Mouse (Mus musculus) intestine, embryonic 16.5 days (tissue): ENCODE results near the gene Zfp219. TPM values are rescaled to one million over a fixed set of nuclear protein-coding genes. Genes with fewer than 3 reads are reported as not detected.
A peak's percentile ranks its signal among the peaks of the same experiment; 100 is the strongest.

Experiments
- ATAC-seq: fragments of 200-750 bp; cut with Nextera tagmentation; 2 replicates; pipeline ENCODE4 v1.8.0; 2017; ENCODE audit warnings: moderate TSS enrichment, moderate library complexity
- H3K27ac ChIP-seq: fragments of 300-500 bp; sonication (generic); 2 replicates; pipeline ENCODE4 v1.5.1; 2014; ENCODE audit warnings: mild to moderate bottlenecking, low read length
- H3K27me3 ChIP-seq: fragments of 300-500 bp; sonication (generic); replicated peaks from 2 replicates; pipeline ENCODE4 v1.6.1; 2014; ENCODE audit warnings: low read length, control low read depth, mixed read lengths; ENCODE audit not compliant: control insufficient read depth, insufficient read depth
- H3K36me3 ChIP-seq: fragments of 300-500 bp; sonication (generic); 2 replicates; pipeline ENCODE4 v1.6.1; 2014; ENCODE audit warnings: low read length, control low read depth; ENCODE audit not compliant: control insufficient read depth, insufficient read depth
- H3K4me1 ChIP-seq: fragments of 300-500 bp; sonication (generic); 2 replicates; pipeline ENCODE4 v1.6.1; 2014; ENCODE audit warnings: low read length, control low read depth, mixed read lengths; ENCODE audit not compliant: control insufficient read depth, insufficient read depth
- H3K4me2 ChIP-seq: fragments of 300-500 bp; sonication (generic); 2 replicates; pipeline ENCODE4 v1.6.1; 2014; ENCODE audit warnings: low read depth, low read length, control low read depth
- H3K4me3 ChIP-seq: fragments of 300-500 bp; sonication (generic); 2 replicates; pipeline ENCODE4 v1.5.1; 2014; ENCODE audit warnings: mild to moderate bottlenecking, low read length
- H3K9ac ChIP-seq: fragments of 300-500 bp; sonication (generic); 2 replicates; pipeline ENCODE4 v1.6.1; 2014; ENCODE audit warnings: low read depth, low read length
- H3K9me3 ChIP-seq: fragments of 300-500 bp; sonication (generic); 2 replicates; pipeline ENCODE4 v1.6.1; 2016; ENCODE audit warnings: low read length, control low read depth; ENCODE audit not compliant: control insufficient read depth
- WGBS: fragments of 180-500 bp; shearing (Covaris S2); extraction: QIAGEN DNeasy Blood & Tissue Kit; methylation state at CpG from one replicate; pipeline ENCODE4 v1.1.7; 2014; 5-methylcytosine and 5-hydroxymethylcytosine counted together
- polyA plus RNA-seq: library from polyadenylated mRNA; unstranded; fragments of >200 nt; fragmentation: Nextera tagmentation; extraction: Ambion mirVana; gene quantifications from 2 replicates; pipeline ENCODE4 v1.2.1, GENCODE M21; 2015

Zfp219 gene
- polyA plus RNA-seq, 1 experiment from 2014 or later, result 19.7 TPM

- Histone ChIP-seq H3K4me2 (no peak overlapping the region), H3K36me3 (peaks cover 31% of the 10 kb centered on the region), H3K27me3 (no peaks in the 10 kb centered on the region), H3K4me3 (no peak overlapping the region), H3K4me1 (peaks cover 26% of the 10 kb centered on the region), H3K9ac (no peak overlapping the region), H3K27ac (no peak overlapping the region), H3K9me3 (no peaks in the 10 kb centered on the region)
- no peak for ATAC-seq
- 91% methylated on average over 23 of the region's 23 CpGs for WGBS
Observed at GRCm38 (mm10) chr14:52006771-52007170, 13.8 kb downstream of the Zfp219 start.

DNA sequence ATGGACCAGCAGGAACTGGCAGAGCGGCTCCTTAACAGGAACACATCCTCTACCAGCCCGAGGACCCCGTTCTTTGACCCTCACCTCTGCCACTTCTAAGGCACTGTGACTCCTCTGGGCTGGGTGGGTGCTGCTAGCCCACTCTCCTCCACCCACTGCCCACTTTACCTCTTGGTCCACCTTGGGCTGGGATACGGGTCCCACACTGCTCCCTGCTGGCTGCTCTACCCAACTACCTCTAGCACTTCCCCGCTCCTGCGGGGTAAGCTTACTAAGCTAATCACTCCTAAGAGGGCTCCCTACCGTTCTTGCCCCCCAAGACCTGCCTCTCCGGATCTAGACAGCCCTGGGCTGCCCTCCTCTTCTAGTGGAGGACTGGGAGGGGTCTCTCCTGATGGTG, 14.3 kb downstream of the Zfp219 start:
- peaks cover 26% of the 10 kb centered on the region for H3K4me1 ChIP-seq
- 78% methylated on average over 8 of the region's 8 CpGs for WGBS
- H3K9ac ChIP-seq, result no peak overlapping the region
- no peaks in the 10 kb centered on the region for H3K9me3 ChIP-seq
- H3K4me3 ChIP-seq, result no peak overlapping the region
- H3K4me2 ChIP-seq, result no peak overlapping the region
- H3K27ac ChIP-seq, result no peak overlapping the region
- H3K27me3 ChIP-seq, result no peaks in the 10 kb centered on the region
- H3K36me3 ChIP-seq, result peaks cover 31% of the 10 kb centered on the region
- ATAC-seq, result no peak

DNA sequence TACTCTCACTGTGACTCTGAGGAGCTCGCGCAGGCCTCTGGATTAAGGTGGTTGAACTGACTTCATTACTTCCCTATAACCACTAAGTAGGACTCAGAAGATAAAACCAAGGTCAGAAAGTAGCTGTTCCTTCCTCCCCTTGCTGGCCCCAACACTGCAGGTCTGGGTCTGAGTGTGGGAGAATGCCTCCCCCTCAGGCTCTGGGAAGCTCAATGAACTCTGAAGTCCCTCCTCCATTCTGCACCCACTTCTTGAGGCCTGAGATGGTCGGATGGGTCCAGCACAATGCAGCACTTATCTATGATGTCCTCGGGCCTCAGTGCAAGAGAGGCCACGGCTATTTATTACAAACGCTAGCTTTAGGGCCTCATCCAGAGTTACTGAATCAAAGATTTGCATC, 14.9 kb downstream of the Zfp219 start:
- Histone ChIP-seq H3K9me3 (no peaks in the 10 kb centered on the region), H3K36me3 (peaks cover 31% of the 10 kb centered on the region), H3K4me1 (peaks cover 23% of the 10 kb centered on the region), H3K27ac (no peak overlapping the region), H3K27me3 (no peaks in the 10 kb centered on the region), H3K4me2 (no peak overlapping the region), H3K4me3 (no peak overlapping the region), H3K9ac (no peak overlapping the region)
- ATAC-seq, result peak; percentile 7; the same call in 1 of the 2 replicates
- WGBS, result 64% methylated on average over 6 of the region's 6 CpGs

GRCm38 (mm10) chr14:52005141-52005540, 15.4 kb downstream of the Zfp219 start:
- Histone ChIP-seq H3K9ac (no peak overlapping the region), H3K4me1 (peaks cover 18% of the 10 kb centered on the region), H3K27me3 (no peaks in the 10 kb centered on the region), H3K4me2 (no peak overlapping the region), H3K4me3 (no peak overlapping the region), H3K36me3 (peaks cover 31% of the 10 kb centered on the region), H3K27ac (no peak overlapping the region), H3K9me3 (no peaks in the 10 kb centered on the region)
- ATAC-seq, result no peak
- 69% methylated on average over 7 of the region's 7 CpGs for WGBS

- no peak overlapping the region for H3K4me3 ChIP-seq
- 45% methylated on average over 16 of the region's 16 CpGs for WGBS
- no peak overlapping the region for H3K4me2 ChIP-seq
- H3K9ac ChIP-seq, result no peak overlapping the region
- peaks cover 8% of the 10 kb centered on the region for H3K4me1 ChIP-seq
- H3K27ac ChIP-seq, result no peak overlapping the region
- no peak for ATAC-seq
- H3K27me3 ChIP-seq, result no peaks in the 10 kb centered on the region
- H3K9me3 ChIP-seq, result no peaks in the 10 kb centered on the region
- peaks cover 34% of the 10 kb centered on the region for H3K36me3 ChIP-seq
Observed at GRCm38 (mm10) chr14:52003981-52004495, 16.5 kb downstream of the Zfp219 start.

- H3K27me3 ChIP-seq, result no peaks in the 10 kb centered on the region
- H3K4me3 ChIP-seq, result no peak overlapping the region
- no peak overlapping the region for H3K9ac ChIP-seq
- H3K36me3 ChIP-seq, result peaks cover 6% of the 10 kb centered on the region
- H3K27ac ChIP-seq, result no peak overlapping the region
- no peak for ATAC-seq
- no peaks in the 10 kb centered on the region for H3K4me1 ChIP-seq
- H3K9me3 ChIP-seq, result no peaks in the 10 kb centered on the region
- WGBS, result 93% methylated on average over 14 of the region's 14 CpGs
- no peak overlapping the region for H3K4me2 ChIP-seq
Observed at GRCm38 (mm10) chr14:51997483-51997882, 23.1 kb downstream of the Zfp219 start.

DNA sequence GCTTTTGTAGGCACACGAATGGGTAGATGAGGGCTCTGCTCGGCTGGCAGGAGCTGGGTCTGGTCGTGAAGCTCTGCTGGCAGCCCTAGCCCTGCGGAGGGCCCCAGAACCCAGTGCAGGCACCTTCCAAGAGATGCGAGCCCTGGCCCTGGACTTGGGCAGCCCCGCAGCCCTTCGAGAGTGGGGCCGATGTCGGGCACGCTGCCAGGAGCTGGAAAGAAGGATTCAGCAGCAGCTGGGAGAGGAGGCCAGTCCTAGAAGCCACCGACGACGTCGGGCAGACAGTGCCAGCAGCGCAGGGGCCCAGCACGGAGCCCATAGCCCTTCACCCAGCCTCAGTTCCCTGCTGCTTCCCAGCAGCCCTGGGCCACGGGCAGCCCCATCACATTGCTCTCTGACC, 23.7 kb downstream of the Zfp219 start:
- no peaks in the 10 kb centered on the region for H3K27me3 ChIP-seq
- no peak overlapping the region for H3K4me2 ChIP-seq
- H3K36me3 ChIP-seq, result peaks cover 3% of the 10 kb centered on the region
- no peak overlapping the region for H3K4me3 ChIP-seq
- WGBS, result 70% methylated on average over 17 of the region's 17 CpGs
- no peak overlapping the region for H3K27ac ChIP-seq
- no peaks in the 10 kb centered on the region for H3K4me1 ChIP-seq
- no peak overlapping the region for H3K9ac ChIP-seq
- ATAC-seq, result peak; percentile 29; the same call in 1 of the 2 replicates
- no peaks in the 10 kb centered on the region for H3K9me3 ChIP-seq

- no peak overlapping the region for H3K4me3 ChIP-seq
- H3K36me3 ChIP-seq, result peaks cover 3% of the 10 kb centered on the region
- H3K4me2 ChIP-seq, result no peak overlapping the region
- ATAC-seq, result no peak
- H3K27me3 ChIP-seq, result no peaks in the 10 kb centered on the region
- H3K9ac ChIP-seq, result no peak overlapping the region
- no peaks in the 10 kb centered on the region for H3K9me3 ChIP-seq
- H3K27ac ChIP-seq, result no peak overlapping the region
- no peaks in the 10 kb centered on the region for H3K4me1 ChIP-seq
- WGBS, result 85% methylated on average over 13 of the region's 13 CpGs
Observed at GRCm38 (mm10) chr14:51996231-51996841, 24.2 kb downstream of the Zfp219 start.

DNA sequence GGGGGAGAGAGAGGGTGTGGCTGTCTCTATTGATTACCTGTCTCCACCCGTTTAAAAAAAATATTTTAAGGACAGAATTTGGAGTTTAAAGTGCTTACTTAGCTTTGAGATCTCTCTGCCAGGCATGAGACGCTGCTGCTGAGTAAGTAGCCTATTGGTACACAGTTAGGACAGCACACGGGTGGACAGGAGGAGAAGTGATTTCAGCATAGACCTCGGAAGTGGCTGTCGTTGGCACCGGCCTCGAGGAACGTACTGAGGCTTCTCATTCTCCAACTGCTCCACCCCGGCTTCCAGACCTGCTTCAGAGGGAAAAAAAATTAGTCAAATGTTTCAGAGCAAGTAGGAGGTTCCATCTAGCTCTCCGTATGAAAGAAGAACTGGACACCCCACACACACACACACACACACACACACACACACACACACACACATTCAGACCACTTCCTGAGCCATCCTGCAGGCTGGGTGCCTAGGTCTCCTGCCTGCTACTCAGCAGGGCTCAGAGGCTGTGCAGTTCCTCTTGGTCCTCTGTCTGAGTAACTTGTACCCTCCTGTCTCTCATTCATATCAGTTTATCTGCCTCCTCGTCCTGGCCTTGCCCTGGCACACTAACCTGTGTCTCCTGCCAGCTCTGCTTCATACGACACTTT, 25.2 kb downstream of the Zfp219 start:
- ATAC-seq, result no peak
- Histone ChIP-seq H3K4me1 (no peaks in the 10 kb centered on the region), H3K4me3 (no peak overlapping the region), H3K4me2 (no peak overlapping the region), H3K9ac (no peak overlapping the region), H3K27ac (no peak overlapping the region), H3K27me3 (no peaks in the 10 kb centered on the region), H3K36me3 (peaks cover 3% of the 10 kb centered on the region), H3K9me3 (no peaks in the 10 kb centered on the region)
- WGBS, result 71% methylated on average over 12 of the region's 12 CpGs
